Mouse (Mus musculus) intestine, embryonic 14.5 days (tissue): Measurements from ENCODE around the gene Gm26602. TPM values are rescaled to one million over a fixed set of nuclear protein-coding genes. Genes with fewer than 3 reads are reported as not detected.
"Not testable (repeated sequence)": the region's sequence is repeated elsewhere in the genome, so short reads cannot be mapped to it uniquely, and the experiment has no call there.

Experiments
- ATAC-seq: fragments of 200-750 bp; cut with Nextera tagmentation; replicated peaks from 2 replicates; pipeline ENCODE4 v1.8.0; 2017; ENCODE audit warnings: low read depth, moderate number of reproducible peaks, moderate TSS enrichment, moderate library complexity; ENCODE audit not compliant: low FRiP score, low TSS enrichment
- DNase-seq: peaks from one replicate; pipeline ENCODE4 v3.0.0-alpha.2; 2018; ENCODE audit warnings: low spot score
- H3K27ac ChIP-seq: fragments of 300-500 bp; sonication (generic); 2 replicates; pipeline ENCODE4 v1.5.1; 2014; ENCODE audit warnings: low read depth, mild to moderate bottlenecking, control low read depth
- H3K27me3 ChIP-seq: fragments of 300-500 bp; sonication (generic); replicated peaks from 2 replicates; pipeline ENCODE4 v1.6.1; 2014; ENCODE audit warnings: low read length, control low read depth; ENCODE audit not compliant: control insufficient read depth, insufficient read depth
- H3K36me3 ChIP-seq: fragments of 300-500 bp; sonication (generic); 2 replicates; pipeline ENCODE4 v1.6.1; 2014; ENCODE audit warnings: low read length, control low read depth; ENCODE audit not compliant: control insufficient read depth, insufficient read depth
- H3K4me1 ChIP-seq: fragments of 300-500 bp; sonication (generic); replicated peaks from 2 replicates; pipeline ENCODE4 v1.6.1; 2014; ENCODE audit warnings: low read length, control low read depth, mixed read lengths; ENCODE audit not compliant: control insufficient read depth, insufficient read depth
- H3K4me2 ChIP-seq: fragments of 300-500 bp; sonication (generic); 2 replicates; pipeline ENCODE4 v1.6.1; 2014; ENCODE audit warnings: low read length
- H3K4me3 ChIP-seq: fragments of 300-500 bp; sonication (generic); 2 replicates; pipeline ENCODE4 v1.5.1; 2014; ENCODE audit warnings: low read depth, low read length, control low read depth, mixed read lengths
- H3K9ac ChIP-seq: fragments of 300-500 bp; sonication (generic); 2 replicates; pipeline ENCODE4 v1.6.1; 2014; ENCODE audit warnings: mild to moderate bottlenecking, low read length
- H3K9me3 ChIP-seq: fragments of 300-500 bp; sonication (generic); 2 replicates; pipeline ENCODE4 v1.6.1; 2016; ENCODE audit warnings: low read length, control low read depth; ENCODE audit not compliant: control insufficient read depth
- WGBS: fragments of 180-500 bp; shearing (Covaris S2); extraction: QIAGEN DNeasy Blood & Tissue Kit; methylation state at CpG from one replicate; pipeline ENCODE4 v1.1.7; 2014; 5-methylcytosine and 5-hydroxymethylcytosine counted together
- polyA plus RNA-seq: library from polyadenylated mRNA; unstranded; fragments of >200 nt; fragmentation: Nextera tagmentation; extraction: Ambion mirVana; gene quantifications from 2 replicates; pipeline ENCODE4 v1.2.1, GENCODE M21; 2014

The Gm26602 gene
- polyA plus RNA-seq, 1 experiment from 2014 or later: not detected

- H3K4me1 ChIP-seq, H3K9ac ChIP-seq, H3K27me3 ChIP-seq, H3K9me3 ChIP-seq, H3K4me3 ChIP-seq, ATAC-seq, H3K4me2 ChIP-seq, H3K27ac ChIP-seq: not testable (repeated sequence)
- peaks cover 22% of the 10 kb centered on the region for H3K36me3 ChIP-seq
- WGBS: 46% methylated on average over 22 of the region's 22 CpGs
- DNase-seq: peak; percentile 93
Measured at GRCm38 (mm10) chr10:79892451-79893118, 18.1 kb upstream of the Gm26602 start.

DNA sequence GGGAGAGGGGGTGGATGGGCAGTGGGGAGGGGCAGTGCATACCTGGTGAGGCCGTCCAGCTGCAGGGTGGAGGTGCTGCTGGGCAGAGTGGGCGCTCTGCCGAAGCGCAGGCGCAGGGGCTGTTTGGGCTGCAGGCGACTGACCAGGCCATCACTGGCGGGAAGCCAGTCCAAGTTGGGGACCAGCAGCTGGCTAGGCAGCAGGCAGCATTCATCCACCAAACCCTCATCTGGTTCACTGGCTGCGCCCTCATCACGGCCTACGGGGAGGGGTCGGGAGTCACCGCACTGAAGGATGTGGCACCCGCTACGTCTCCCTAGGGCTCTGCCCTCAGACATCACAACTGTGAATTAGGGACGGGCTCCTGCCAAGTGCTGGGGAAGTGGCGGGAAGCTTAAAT, 14.3 kb upstream of the Gm26602 start:
- peaks cover 6% of the 10 kb centered on the region; the same call in 1 of the 2 replicates for H3K4me1 ChIP-seq
- WGBS: 89% methylated on average over 16 of the region's 16 CpGs
- no peaks in the 10 kb centered on the region for H3K9me3 ChIP-seq
- DNase-seq: no peak
- no peak overlapping the region for H3K4me3 ChIP-seq
- H3K36me3 ChIP-seq: peaks cover 45% of the 10 kb centered on the region
- H3K27ac ChIP-seq: no peak overlapping the region
- H3K9ac ChIP-seq: no peak overlapping the region
- H3K4me2 ChIP-seq: no peak overlapping the region
- no peak for ATAC-seq
- H3K27me3 ChIP-seq: no peaks in the 10 kb centered on the region

- Histone ChIP-seq H3K9me3 (no peaks in the 10 kb centered on the region), H3K9ac (no peak overlapping the region), H3K4me2 (no peak overlapping the region), H3K36me3 (peaks cover 50% of the 10 kb centered on the region), H3K27me3 (no peaks in the 10 kb centered on the region), H3K4me3 (no peak overlapping the region), H3K4me1 (peaks cover 6% of the 10 kb centered on the region; the same call in 1 of the 2 replicates), H3K27ac (no peak overlapping the region)
- no peak for DNase-seq
- ATAC-seq: 0 out of 2 replicates have a peak, but pooled peaks have one; percentile 25
- WGBS: 87% methylated on average over 13 of the region's 13 CpGs
Measured at GRCm38 (mm10) chr10:79896814-79897213, 13.8 kb upstream of the Gm26602 start.

DNA sequence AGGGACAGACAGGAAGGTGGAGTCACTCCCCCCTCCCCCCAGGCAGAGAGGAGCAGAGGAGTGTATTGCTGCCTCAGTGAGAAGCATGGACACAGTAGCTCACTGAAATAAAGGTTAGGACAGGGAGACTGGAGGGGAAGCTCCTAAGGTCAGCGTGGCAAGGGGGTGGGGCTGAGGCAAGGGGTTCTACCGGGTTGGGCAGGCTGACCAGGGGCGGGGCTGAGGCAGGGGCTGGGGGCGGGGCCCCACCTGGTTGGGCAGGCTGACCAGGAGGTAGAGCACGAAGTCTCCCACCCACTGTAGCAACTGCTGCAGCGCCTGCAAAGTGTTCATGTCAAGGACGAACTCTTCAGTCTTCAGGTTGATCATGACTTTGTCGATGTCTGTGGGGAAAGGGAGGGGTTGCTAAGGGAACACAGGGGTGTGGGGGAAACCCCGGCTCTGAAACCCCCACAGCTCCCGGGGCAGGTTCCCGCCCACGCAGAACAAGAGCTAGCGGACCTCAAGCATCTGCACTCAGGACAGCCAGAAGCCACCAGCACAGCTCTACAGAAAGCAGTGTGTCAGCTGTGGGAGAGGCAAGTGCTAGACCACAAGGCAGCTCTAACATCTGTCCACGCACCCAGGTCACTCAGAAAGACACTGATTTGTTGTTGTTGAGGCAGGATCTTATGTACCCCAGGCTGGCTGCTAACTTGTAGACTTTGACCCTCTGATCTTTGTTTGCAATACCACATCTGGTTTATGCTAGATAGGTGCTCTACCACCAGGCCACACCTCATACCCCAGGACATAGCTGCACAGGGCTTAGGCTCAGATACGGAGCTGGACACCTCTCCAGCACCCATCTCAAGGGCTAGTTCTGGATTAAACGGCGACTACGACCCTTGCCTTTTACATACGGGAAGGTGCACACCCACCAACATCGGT, 13.1 kb upstream of the Gm26602 start:
- H3K36me3 ChIP-seq: peaks cover 56% of the 10 kb centered on the region
- no peak overlapping the region for H3K9ac ChIP-seq
- peak; percentile 18; the same call in 1 of the 2 replicates for ATAC-seq

GRCm38 (mm10) chr10:79900951-79901410, 9.7 kb upstream of the Gm26602 start:
- Histone ChIP-seq H3K9me3 (no peaks in the 10 kb centered on the region; the same call in 1 of the 2 replicates), H3K36me3 (peaks cover 70% of the 10 kb centered on the region), H3K4me3 (no peak overlapping the region), H3K27ac (no peak overlapping the region), H3K9ac (no peak overlapping the region), H3K27me3 (no peaks in the 10 kb centered on the region), H3K4me2 (no peak overlapping the region), H3K4me1 (peaks cover 6% of the 10 kb centered on the region; the same call in 1 of the 2 replicates)
- ATAC-seq: no peak
- DNase-seq: no peak
- WGBS: 58% methylated on average over 2 of the region's 2 CpGs

More for the DNA sequence above, 13.1 kb upstream of the Gm26602 start:
- Histone ChIP-seq H3K4me2 (no peak overlapping the region), H3K4me1 (peaks cover 6% of the 10 kb centered on the region; the same call in 1 of the 2 replicates), H3K9me3 (no peaks in the 10 kb centered on the region), H3K27ac (no peak overlapping the region), H3K27me3 (no peaks in the 10 kb centered on the region), H3K4me3 (no peak overlapping the region)
- WGBS: 53% methylated on average over 20 of the region's 20 CpGs
- DNase-seq: no peak

GRCm38 (mm10) chr10:79906712-79907111, 3.9 kb upstream of the Gm26602 start:
- Histone ChIP-seq H3K4me1 (0 out of 2 replicates have a peak, but pooled peaks cover 4% of the 10 kb centered on the region), H3K27me3 (no peaks in the 10 kb centered on the region), H3K27ac (no peak overlapping the region), H3K9me3 (no peaks in the 10 kb centered on the region; the same call in 1 of the 2 replicates), H3K9ac (no peak overlapping the region), H3K4me2 (no peak overlapping the region), H3K36me3 (peaks cover 60% of the 10 kb centered on the region), H3K4me3 (no peak overlapping the region)
- DNase-seq: no peak
- no peak for ATAC-seq
- WGBS: 94% methylated on average over 9 of the region's 9 CpGs

DNA sequence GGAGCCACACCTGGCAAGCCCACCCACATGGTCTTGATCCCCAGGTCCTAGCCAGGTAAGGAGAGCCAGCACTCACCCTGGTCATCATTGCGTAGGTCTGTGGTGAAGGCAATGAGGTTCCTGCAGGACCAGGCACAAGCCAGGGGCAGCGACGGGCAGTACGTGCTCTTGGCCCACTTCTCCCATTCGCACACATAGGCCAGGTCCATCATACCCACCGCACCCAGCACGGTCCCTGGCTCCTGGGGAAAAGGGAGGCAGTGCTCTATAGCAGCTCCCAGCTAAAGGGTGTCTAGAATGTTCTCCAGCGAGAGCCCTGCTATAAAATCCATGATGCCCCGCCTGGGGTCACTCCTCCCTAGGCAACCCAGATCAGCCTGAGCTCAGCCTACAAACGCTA, 3.2 kb upstream of the Gm26602 start:
- ATAC-seq (no peak), DNase-seq (no peak)
- Histone ChIP-seq H3K4me3 (no peak overlapping the region), H3K27ac (no peak overlapping the region), H3K27me3 (no peaks in the 10 kb centered on the region), H3K36me3 (peaks cover 61% of the 10 kb centered on the region), H3K9me3 (no peaks in the 10 kb centered on the region; the same call in 1 of the 2 replicates), H3K9ac (no peak overlapping the region), H3K4me2 (no peak overlapping the region), H3K4me1 (0 out of 2 replicates have a peak, but pooled peaks cover 4% of the 10 kb centered on the region)
- WGBS: 89% methylated on average over 10 of the region's 10 CpGs
